Mouse (Mus musculus) megakaryocyte, embryonic 14.5 days (primary cell): ENCODE data around the gene Mrpl38.

Experiments
- FLI1 ChIP-seq: IDR thresholded peaks from 2 replicates; pipeline ENCODE4 v1.6.1; 2012; ENCODE audit warnings: low read length, inconsistent platforms, mixed read lengths
- GATA1 ChIP-seq: IDR thresholded peaks from 3 replicates; pipeline ENCODE4 v1.6.1; 2012; ENCODE audit warnings: mixed read lengths, low read length, inconsistent platforms, borderline replicate concordance

DNA sequence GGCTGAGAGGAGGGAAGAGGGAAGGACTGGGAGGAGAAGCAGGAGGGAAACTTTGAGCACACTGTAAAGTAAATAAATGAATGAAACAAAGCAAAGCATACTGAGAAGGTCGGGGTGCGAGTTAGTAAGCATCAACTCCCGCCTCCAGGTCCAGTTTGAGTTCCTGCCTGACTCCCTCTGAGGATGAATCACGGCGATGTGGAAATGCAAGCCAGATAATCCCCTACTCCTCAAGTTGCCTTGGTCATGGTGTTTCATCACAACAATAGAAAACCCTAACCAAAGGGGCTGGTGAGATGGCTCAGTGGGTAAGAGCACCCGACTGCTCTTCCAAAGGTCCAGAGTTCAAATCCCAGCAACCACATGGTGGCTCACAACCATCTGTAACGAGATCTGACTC is 37.3 kb upstream of the Mrpl38 start:
- TF ChIP-seq GATA1: no peak
- TF ChIP-seq FLI1: no peak
